ENCODE assay signal across 19 mouse cellular contexts in genomic region chr10:38909843-38910242, GRCm38 (mm10). TPM values are rescaled to one million over a fixed set of nuclear protein-coding genes. Genes with fewer than 3 reads are reported as not detected.
DNase-seq lines count a peak whose midpoint lies in the region; ATAC-seq lines count a peak whose summit lies in the region.
"Had no signal": no experiment of that assay in that cellular context is flagged by ENCODE, and none has a peak within 500 bp of the region (broad histone marks: within the 10 kb centered on the region; RNA-seq: fewer than 3 reads in every experiment).

No protein-coding gene starts in this region.

- no peak for DNase-seq in frontal cortex, postnatal 10 days (ENCODE audit: low spot score in 2 of 2)
- no peak for DNase-seq in limb, embryonic 10.5 days (ENCODE audit: low spot score)
- peak; percentile 31 to 39 for DNase-seq in right cerebral cortex, adult 2 months (ENCODE audit: low spot score in 2 of 2)
- DNase-seq in right cerebral cortex, postnatal 10 days (ENCODE audit: low spot score in 2 of 2): no peak
- DNase-seq in B cell, adult 2 months: no peak
- DNase-seq: adrenal gland, postnatal 25 days; cerebellum, adult 9-11 months; kidney, adult 18-20 months; liver, embryonic 13.5 days; lung, postnatal 14 days; midbrain, embryonic 14.5 days; thymus, postnatal 36 days had no signal

- H3K36me3 ChIP-seq in limb, embryonic 12.5 days: no peaks in the 10 kb centered on the region
- no peaks in the 10 kb centered on the region for H3K36me3 ChIP-seq in limb, embryonic 10.5 days
- no peaks in the 10 kb centered on the region for H3K36me3 ChIP-seq in stomach, embryonic 16.5 days (ENCODE audit: control insufficient read depth, insufficient read depth, low read length)
- H3K36me3 ChIP-seq: embryonic facial prominence, embryonic 15.5 days; forebrain, embryonic 15.5 days; hindbrain, embryonic 12.5 days; liver, embryonic 13.5 days had no signal

- 64% methylated on average over 2 of the region's 2 CpGs for WGBS in limb, embryonic 12.5 days
- 85% methylated on average over 2 of the region's 2 CpGs for WGBS in limb, embryonic 10.5 days
- 44% methylated on average over 2 of the region's 2 CpGs for WGBS in stomach, embryonic 16.5 days

- peak overlapping the region; percentile 37; the same call in 1 of the 2 replicates for H3K27ac ChIP-seq in limb, embryonic 12.5 days
- no peak overlapping the region for H3K27ac ChIP-seq in limb, embryonic 10.5 days
- peak overlapping the region; percentile 75 for H3K27ac ChIP-seq in stomach, embryonic 16.5 days (ENCODE audit: low read length)
- H3K27ac ChIP-seq: embryonic facial prominence, embryonic 15.5 days; forebrain, embryonic 15.5 days; hindbrain, embryonic 12.5 days; kidney, postnatal 0 days; liver, embryonic 13.5 days had no signal

- ATAC-seq in frontal cortex, adult (ENCODE audit: low TSS enrichment): peak; percentile 55
- no peak for ATAC-seq in limb, embryonic 12.5 days (ENCODE audit: insufficient number of reproducible peaks, insufficient read depth, low FRiP score, low TSS enrichment, low read depth)
- ATAC-seq in stomach, embryonic 16.5 days (ENCODE audit: insufficient read depth, low FRiP score): no peak
- ATAC-seq: forebrain, embryonic 15.5 days had no signal

- H3K4me3 ChIP-seq in limb, embryonic 12.5 days (replicated peaks): no peak overlapping the region
- H3K4me3 ChIP-seq in limb, embryonic 10.5 days: no peak overlapping the region
- no peak overlapping the region for H3K4me3 ChIP-seq in stomach, embryonic 16.5 days (replicated peaks; ENCODE audit: low read length)
- H3K4me3 ChIP-seq: embryonic facial prominence, embryonic 15.5 days; forebrain, embryonic 15.5 days; hindbrain, embryonic 12.5 days; liver, embryonic 13.5 days had no signal

- H3K4me1 ChIP-seq in limb, embryonic 12.5 days (replicated peaks): peaks cover 15% of the 10 kb centered on the region
- H3K4me1 ChIP-seq in limb, embryonic 10.5 days: peaks cover 13% of the 10 kb centered on the region; the same call in 1 of the 2 replicates
- peaks cover 12% of the 10 kb centered on the region for H3K4me1 ChIP-seq in stomach, embryonic 16.5 days (ENCODE audit: control insufficient read depth, insufficient read depth, low read length)
- H3K4me1 ChIP-seq: hindbrain, embryonic 12.5 days; liver, embryonic 13.5 days had no signal

- no peaks in the 10 kb centered on the region for H3K27me3 ChIP-seq in limb, embryonic 12.5 days
- no peaks in the 10 kb centered on the region for H3K27me3 ChIP-seq in limb, embryonic 10.5 days (ENCODE audit: low read depth, poor library complexity, severe bottlenecking)
- no peaks in the 10 kb centered on the region for H3K27me3 ChIP-seq in stomach, embryonic 16.5 days (ENCODE audit: control insufficient read depth, insufficient read depth, low read length)
- H3K27me3 ChIP-seq: embryonic facial prominence, embryonic 15.5 days; forebrain, embryonic 15.5 days; hindbrain, embryonic 12.5 days; liver, embryonic 13.5 days had no signal

- H3K9ac ChIP-seq in limb, embryonic 12.5 days (replicated peaks): no peak overlapping the region
- no peak overlapping the region for H3K9ac ChIP-seq in stomach, embryonic 16.5 days (ENCODE audit: low read length)
- H3K9ac ChIP-seq: embryonic facial prominence, embryonic 15.5 days; forebrain, embryonic 15.5 days; hindbrain, embryonic 12.5 days; liver, embryonic 13.5 days had no signal

- H3K9me3 ChIP-seq in limb, embryonic 12.5 days: no peaks in the 10 kb centered on the region
- no peaks in the 10 kb centered on the region for H3K9me3 ChIP-seq in limb, embryonic 10.5 days (replicated peaks)
- H3K9me3 ChIP-seq in stomach, embryonic 16.5 days (replicated peaks; ENCODE audit: control insufficient read depth, low read length): no peaks in the 10 kb centered on the region
- H3K9me3 ChIP-seq: embryonic facial prominence, embryonic 15.5 days; forebrain, embryonic 15.5 days; hindbrain, embryonic 12.5 days; liver, embryonic 13.5 days had no signal

- H3K4me2 ChIP-seq in limb, embryonic 12.5 days: no peak overlapping the region
- H3K4me2 ChIP-seq in stomach, embryonic 16.5 days (ENCODE audit: low read depth, low read length): no peak overlapping the region
- H3K4me2 ChIP-seq: embryonic facial prominence, embryonic 15.5 days; forebrain, embryonic 15.5 days; hindbrain, embryonic 12.5 days; liver, embryonic 13.5 days had no signal

RNA-seq across cellular contexts. Expression of gene Lama4, which starts 55.5 kb away (rescaled TPM):
- 36.4 and 37.2 TPM in 2 replicates for polyA plus RNA-seq in limb, embryonic 12.5 days (2016; fragmentation: Nextera tagmentation; extraction: Ambion mirVana)
- polyA plus RNA-seq in limb, embryonic 10.5 days (2016; fragmentation: Nextera tagmentation; extraction: Ambion mirVana): 26.6 and 29.5 TPM in 2 replicates
- 72.4 and 75.1 TPM in 2 replicates for polyA plus RNA-seq in stomach, embryonic 16.5 days (2015; fragmentation: Nextera tagmentation; extraction: Ambion mirVana)

Comparison
In these comparisons a context has a peak if more than half of its experiments do, and no peak if none do; other contexts are left out.
1. DNase-seq: peak in right cerebral cortex, adult 2 months (2 of 2); none in frontal cortex, postnatal 10 days (0 of 2), limb, embryonic 10.5 days (single experiment), right cerebral cortex, postnatal 10 days (0 of 2) and B cell, adult 2 months (0 of 2).